Mouse (Mus musculus) 416B (cell line): ENCODE results near the gene Hells.

Source experiments
- DNase-seq: peaks from one replicate; pipeline ENCODE4 v3.0.0; 2011; ENCODE audit warnings: low read depth

Gene Hells

DNA sequence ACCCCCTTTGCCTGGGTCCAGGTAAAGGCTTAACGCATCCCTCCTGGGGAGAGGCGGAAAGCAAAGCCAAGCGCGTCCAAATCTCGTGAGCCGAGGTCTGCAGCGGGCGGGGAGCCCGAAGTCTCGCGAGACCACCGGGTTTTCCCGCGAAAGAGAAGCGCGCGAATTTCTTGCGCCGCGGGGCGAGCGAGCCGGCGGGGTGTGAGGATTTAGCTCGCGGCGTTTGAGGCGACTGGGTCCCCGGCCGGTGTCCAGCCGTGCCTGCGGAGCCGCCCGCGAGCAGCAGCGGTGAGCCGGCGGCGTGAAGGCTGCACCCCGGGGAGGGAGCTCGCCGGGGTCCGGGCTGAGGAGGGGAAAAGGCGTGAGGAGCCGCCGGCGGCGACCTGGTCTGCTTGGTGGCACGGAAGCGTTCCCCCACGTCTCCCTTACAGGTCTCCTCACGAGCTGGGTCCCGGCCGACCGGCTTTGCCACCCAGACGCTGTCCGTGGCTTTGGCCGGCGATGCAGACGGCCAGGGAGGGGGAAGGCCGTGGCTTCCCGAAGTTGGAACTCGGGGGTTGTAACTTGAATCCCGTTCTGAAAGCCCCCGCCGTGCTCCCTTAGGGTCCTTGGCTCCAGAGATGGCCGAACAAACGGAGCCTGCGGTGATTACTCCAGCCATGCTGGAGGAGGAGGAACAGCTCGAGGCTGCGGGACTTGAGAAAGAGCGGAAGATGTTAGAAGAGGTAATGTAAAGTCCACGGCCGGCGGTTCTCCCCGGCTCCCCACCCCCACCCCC lies at the start of gene Hells:
Hells (plus strand) TSS at position 128 of the 778 bp plus-strand sequence.
- DNase-seq: peak; percentile 92

- peak; percentile 12 for DNase-seq
Observed at GRCm38 (mm10) chr19:38901146-38902135, 29.3 kb upstream of the Hells start.

DNA sequence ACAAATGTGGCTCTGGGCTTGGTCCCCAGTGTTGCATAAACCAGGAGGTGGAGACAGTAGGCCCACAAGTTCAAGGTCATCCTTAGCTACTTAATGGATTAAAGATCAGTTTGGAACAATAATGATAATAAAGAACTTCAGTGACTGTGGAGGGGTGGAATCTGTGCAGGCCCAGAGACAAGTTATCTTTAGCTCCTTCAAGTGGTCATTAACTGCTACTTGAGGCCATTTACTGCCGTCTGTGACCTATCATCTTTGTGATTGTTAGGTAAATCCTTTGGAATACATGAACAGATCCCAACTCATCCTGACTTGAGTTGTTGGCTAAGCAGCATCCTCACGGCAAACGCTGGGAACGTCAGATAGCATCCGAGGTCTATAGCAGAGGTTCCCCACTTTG lies 28.2 kb upstream of the Hells start:
- DNase-seq: no peak

DNA sequence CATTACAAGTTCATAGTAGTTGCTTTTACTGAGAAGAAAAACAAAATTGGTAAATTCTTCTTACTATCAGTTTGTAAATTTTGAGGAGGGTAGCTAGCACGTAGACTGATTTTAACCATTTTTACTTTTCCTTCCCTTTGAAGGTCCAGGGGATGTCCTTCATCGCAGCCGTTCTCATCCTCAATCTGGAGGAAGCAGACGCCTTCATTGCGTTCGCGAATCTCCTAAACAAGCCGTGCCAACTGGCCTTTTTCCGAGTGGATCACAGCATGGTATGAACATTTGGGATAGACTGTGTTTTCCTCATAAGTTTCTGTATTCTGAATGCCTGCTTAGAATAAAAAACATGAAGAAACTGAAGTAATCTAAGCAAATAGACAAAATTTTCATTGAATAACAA lies 16.9 kb upstream of the Hells start:
- no peak for DNase-seq

- DNase-seq: no peak
Observed at GRCm38 (mm10) chr19:38914926-38915325, 15.8 kb upstream of the Hells start.

- peak; percentile 56 for DNase-seq
Observed at GRCm38 (mm10) chr19:38915677-38916076, 15.0 kb upstream of the Hells start.

- no peak for DNase-seq
Observed at GRCm38 (mm10) chr19:38928481-38929158, 2.1 kb upstream of the Hells start.

GRCm38 (mm10) chr19:38929471-38930251 lies 1.1 kb upstream of the Hells start:
- no peak for DNase-seq

DNA sequence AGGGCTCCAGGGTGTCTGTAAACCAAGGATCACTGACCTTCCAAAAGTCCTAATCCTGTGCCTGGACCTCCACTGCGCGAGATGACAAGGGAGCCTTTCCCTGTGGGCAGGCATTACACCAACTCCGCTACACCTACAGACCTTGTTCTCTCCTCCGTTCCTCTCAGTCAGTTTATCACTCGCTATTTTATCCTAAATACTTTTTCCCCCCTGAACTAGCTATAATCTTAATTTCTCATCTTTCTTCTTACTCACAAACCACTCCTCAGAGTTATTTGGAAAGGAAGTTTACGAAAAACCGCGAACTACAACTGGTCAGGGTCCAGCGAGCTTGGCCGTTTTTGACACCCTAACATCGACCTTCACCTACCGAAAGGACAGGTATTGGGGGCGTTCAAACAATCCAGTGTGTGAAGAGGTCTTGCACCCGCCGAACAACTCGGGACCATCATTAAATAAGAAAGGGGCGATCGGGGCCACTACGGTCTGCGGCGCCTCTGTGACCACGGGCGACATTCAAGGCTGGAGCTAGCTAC lies 395 bp upstream of the Hells start:
- no peak for DNase-seq

- DNase-seq: no peak
Observed at GRCm38 (mm10) chr19:38931566-38931890, 813 bp downstream of the Hells start.

DNA sequence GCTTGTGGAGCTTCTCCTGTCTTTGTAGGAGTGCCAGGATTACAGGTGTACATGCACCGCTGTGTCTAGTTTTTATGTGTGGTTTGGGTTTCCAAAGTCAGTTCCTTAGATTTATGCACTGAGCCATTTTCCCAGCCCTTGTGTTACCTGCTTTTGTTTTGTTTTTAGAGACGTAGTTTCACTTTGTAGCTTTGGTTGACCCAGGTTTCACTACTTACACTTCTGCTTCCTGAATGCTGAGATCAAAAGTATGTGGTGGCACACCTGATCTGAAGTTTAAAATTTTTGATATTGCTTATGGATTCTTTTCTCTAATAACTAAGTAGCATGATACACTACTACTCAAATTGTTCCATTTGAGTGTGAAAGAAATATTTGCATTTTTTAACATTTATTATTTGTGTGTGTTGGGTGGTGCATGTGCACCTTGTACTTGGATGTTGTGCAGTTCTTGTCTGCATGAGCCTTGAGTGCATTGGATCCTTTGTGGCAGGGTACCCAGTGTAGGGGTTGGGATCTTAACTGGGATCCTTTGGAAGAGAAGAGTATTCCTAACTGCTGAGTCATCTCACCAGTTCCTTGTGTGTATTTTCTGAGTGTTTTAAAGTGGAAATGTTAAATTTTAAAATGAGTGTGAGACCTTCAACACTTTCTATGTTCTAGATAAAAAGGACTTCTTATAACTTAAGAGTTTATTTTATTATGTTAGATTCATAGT lies 14.0 kb downstream of the Hells start:
- no peak for DNase-seq

DNA sequence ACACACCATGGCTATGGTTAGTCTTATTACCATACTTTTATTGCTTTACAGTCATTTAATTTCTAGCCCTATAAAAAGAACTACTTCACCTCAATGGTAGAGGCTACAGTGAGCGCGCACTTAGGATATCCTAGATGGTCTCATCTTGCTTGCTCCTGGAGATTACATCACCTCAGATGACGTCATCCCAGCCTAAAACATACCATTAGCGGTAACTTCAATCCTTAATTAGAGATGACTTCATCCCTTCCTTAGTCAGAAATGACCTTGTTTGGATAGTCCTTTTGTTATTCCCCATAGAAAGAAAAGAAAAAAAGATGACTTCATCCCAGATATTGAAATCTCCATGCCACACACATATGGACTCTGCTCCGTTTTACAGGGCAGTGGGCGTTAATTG lies 40.0 kb downstream of the Hells start:
- DNase-seq: peak; percentile 54

DNA sequence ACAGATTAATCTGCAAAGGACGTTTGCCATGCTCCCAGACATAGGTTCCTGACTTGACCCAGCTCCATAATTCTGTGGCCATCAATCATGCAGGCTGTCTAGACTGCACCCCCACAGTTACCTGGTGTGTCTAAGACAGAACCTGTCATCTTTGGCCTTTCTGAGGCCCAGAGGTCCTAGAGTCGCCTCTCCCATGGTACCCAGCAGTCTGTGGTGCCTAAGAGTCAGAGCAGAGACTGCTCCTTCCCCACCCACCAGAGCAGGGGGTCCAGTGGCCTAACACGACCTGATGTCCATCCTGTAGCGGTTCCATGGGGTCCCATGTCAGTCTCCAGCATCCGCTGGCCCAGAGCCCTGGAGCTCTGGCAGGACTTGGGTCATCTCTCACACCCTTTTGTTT lies 41.9 kb downstream of the Hells start:
- DNase-seq: no peak

GRCm38 (mm10) chr19:38973666-38974065 lies 43.0 kb downstream of the Hells start:
- peak; percentile 88 for DNase-seq

DNA sequence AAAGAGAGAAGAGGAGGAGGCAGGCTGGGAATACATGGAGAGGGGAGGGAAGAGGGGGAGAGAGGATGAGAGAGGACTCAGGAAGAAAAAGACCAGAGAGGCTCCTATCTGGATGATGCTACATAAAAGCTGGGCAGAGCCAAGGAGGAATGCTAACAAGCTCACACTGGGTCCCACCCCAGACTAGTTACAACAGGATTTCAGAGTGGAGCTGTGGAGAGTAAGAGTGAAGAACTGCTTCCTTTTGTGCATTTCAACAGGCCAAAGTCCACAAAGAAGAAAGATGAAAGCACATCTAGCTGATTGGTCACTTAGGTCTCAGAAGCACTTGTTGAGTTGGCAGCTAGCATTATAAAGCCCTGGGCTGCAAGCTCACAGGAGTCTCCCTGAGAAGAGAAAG lies 45.6 kb downstream of the Hells start:
- no peak for DNase-seq

GRCm38 (mm10) chr19:38981966-38982365 lies 51.3 kb downstream of the Hells start:
- peak; percentile 72 for DNase-seq

GRCm38 (mm10) chr19:38998248-38998647 lies 67.5 kb downstream of the Hells start:
- DNase-seq: no peak

- no peak for DNase-seq
Observed at GRCm38 (mm10) chr19:38998676-38999075, 68.0 kb downstream of the Hells start.

- DNase-seq: no peak
Observed at GRCm38 (mm10) chr19:39005132-39005531, 74.4 kb downstream of the Hells start.

- DNase-seq: no peak
Observed at GRCm38 (mm10) chr19:39006715-39007114, 76.0 kb downstream of the Hells start, which contains the start of gene Cyp2c55. TSS of gene Cyp2c55 (plus strand) at chr19:39007019.
